8 mouse cellular contexts compared by ENCODE assay signal in the genomic region with DNA sequence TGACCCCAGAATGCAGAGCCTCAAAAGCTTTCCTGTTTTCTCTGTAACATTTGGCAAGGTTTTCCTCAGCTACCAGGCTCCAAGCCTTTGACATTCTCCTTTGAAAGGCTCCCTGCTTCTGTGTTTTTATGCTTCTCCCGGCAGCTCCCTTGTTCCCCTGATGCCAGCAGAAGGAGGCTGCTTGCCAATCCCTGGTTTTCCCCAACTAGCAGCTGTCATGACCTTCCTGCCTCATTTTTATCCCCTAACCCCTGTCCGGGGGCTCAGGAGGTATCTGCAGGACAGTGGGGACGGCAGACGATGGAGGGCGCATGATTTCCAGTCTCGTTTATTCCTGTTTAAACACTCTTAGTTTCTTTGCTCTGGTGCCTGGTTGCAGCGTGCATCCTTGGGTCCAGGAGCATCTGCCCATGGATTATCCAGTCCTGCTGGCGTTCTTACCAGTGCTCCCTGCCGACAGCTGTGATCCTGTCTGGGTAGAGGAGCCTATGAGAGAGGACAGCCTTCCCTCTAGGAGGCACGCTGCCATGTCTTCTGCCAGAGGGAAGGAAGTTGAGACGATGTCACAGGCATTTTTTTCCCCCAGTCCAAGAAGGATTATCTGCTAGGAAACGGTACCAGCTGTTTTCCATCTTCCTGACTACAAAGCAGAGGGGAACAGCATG.
DNase-seq lines count a peak whose midpoint lies in the region; ATAC-seq and TF ChIP-seq lines count a peak whose summit lies in the region.

No protein-coding gene starts in this region.

- H3K4me2 ChIP-seq in CH12.LX (ENCODE audit: insufficient read depth, low read depth, poor library complexity, severe bottlenecking): 0 out of 2 replicates have a peak overlapping the region, but pooled peaks have one; percentile 4
- peak overlapping the region; percentile 31 for H3K4me2 ChIP-seq in intestine, embryonic 16.5 days (ENCODE audit: low read depth, low read length)

- peaks cover 0 to 37% of the 10 kb centered on the region in 2 experiments; a peak in 2 of 4 replicates for H3K4me1 ChIP-seq in CH12.LX (ENCODE audit: control insufficient read depth in 1 of 2, insufficient read depth in 2 of 2)
- peaks cover 17% of the 10 kb centered on the region; the same call in 1 of the 2 replicates for H3K4me1 ChIP-seq in intestine, embryonic 16.5 days (ENCODE audit: control insufficient read depth, insufficient read depth, low read length)

- no peak overlapping the region for H3K9ac ChIP-seq in CH12.LX (ENCODE audit: insufficient read depth, low read depth)
- H3K9ac ChIP-seq in intestine, embryonic 16.5 days (ENCODE audit: low read depth, low read length): peak overlapping the region; percentile 53

- H3K27me3 ChIP-seq in CH12.LX (replicated peaks): no peaks in the 10 kb centered on the region
- no peaks in the 10 kb centered on the region for H3K27me3 ChIP-seq in intestine, embryonic 16.5 days (replicated peaks; ENCODE audit: control insufficient read depth, insufficient read depth, low read length)

- WGBS in intestine, embryonic 16.5 days: 21% methylated on average over 12 of the region's 12 CpGs

- no peak for TF ChIP-seq RAD21 in CH12.LX (IDR thresholded peaks at IDR 0.05; ENCODE audit: low read depth, low read length)

- no peaks in the 10 kb centered on the region for H3K79me2 ChIP-seq in CH12.LX (replicated peaks; ENCODE audit: control insufficient read depth, extremely low read depth, insufficient read depth, poor library complexity, severe bottlenecking)

- H3K36me3 ChIP-seq in CH12.LX (replicated peaks in 1 of 2; ENCODE audit: control insufficient read depth in 1 of 2, insufficient read depth in 1 of 2, low read length in 1 of 2): no peaks in the 10 kb centered on the region
- no peaks in the 10 kb centered on the region for H3K36me3 ChIP-seq in intestine, embryonic 16.5 days (ENCODE audit: control insufficient read depth, insufficient read depth, low read length)

- no peak for TF ChIP-seq POLR2A in CH12.LX (IDR thresholded peaks at IDR 0.05; ENCODE audit: low read depth, low read length)

- TF ChIP-seq CTCF in CH12.LX (conservative IDR thresholded peaks at IDR 0.05 in 1 of 2, IDR thresholded peaks at IDR 0.05 in 1 of 2; ENCODE audit: low read depth in 2 of 2, low read length in 2 of 2): no peak

- peak; percentile 50; the same call in 1 of the 2 replicates for ATAC-seq in intestine, embryonic 16.5 days

- H3K9me3 ChIP-seq in CH12.LX (replicated peaks; ENCODE audit: low read length): no peaks in the 10 kb centered on the region
- no peaks in the 10 kb centered on the region for H3K9me3 ChIP-seq in intestine, embryonic 16.5 days (ENCODE audit: control insufficient read depth, low read length)

- TF ChIP-seq EP300 in CH12.LX (IDR thresholded peaks at IDR 0.05; ENCODE audit: low read length): no peak

- DNase-seq in CH12.LX (ENCODE audit: extremely low read depth): no peak
- peak; percentile 35 for DNase-seq in embryo, embryonic 9.5 days (ENCODE audit: extremely low spot score)
- peak; percentile 49 to 80 for DNase-seq in gastrocnemius, postnatal 4 days (ENCODE audit: low spot score in 2 of 2)
- DNase-seq in left cerebral cortex, adult 8-10 months (ENCODE audit: low spot score in 2 of 2): peak; percentile 54 to 55
- DNase-seq in lung, postnatal 36 days: peak; percentile 79
- DNase-seq in right cerebral cortex, postnatal 25 days: peak; percentile 62
- DNase-seq in T-cell, adult 2 months (ENCODE audit: low spot score): no peak

- in situ Hi-C loops in CH12.LX (cut with MboI; ENCODE audit: low pct_ligation_motif_present, low pct_unique_long_range_greater_than_20kb, low sequenced_read_pairs): no loop called here

- dilution Hi-C loops in CH12.LX (cut with MboI; ENCODE audit: extremely low pct_ligation_motif_present, extremely low pct_unique_long_range_greater_than_20kb, low sequenced_read_pairs): no loop called here

- no peak overlapping the region for H3K4me3 ChIP-seq in CH12.LX (replicated peaks in 1 of 3; ENCODE audit: low read depth in 2 of 3, low read length in 2 of 3, poor library complexity in 1 of 3)
- H3K4me3 ChIP-seq in intestine, embryonic 16.5 days (ENCODE audit: low read length): no peak overlapping the region

- no peak overlapping the region for H3K27ac ChIP-seq in CH12.LX (ENCODE audit: insufficient read depth, low read depth)
- H3K27ac ChIP-seq in intestine, embryonic 16.5 days (ENCODE audit: low read length): peak overlapping the region; percentile 83

TF ChIP-seq in CH12.LX, 34 proteins besides CTCF, POLR2A, EP300 and RAD21:
- TF ChIP-seq ETS1 (conservative IDR thresholded peaks at IDR 0.05; ENCODE audit: low read depth, low read length): no peak
- no peak for TF ChIP-seq JUN (IDR thresholded peaks at IDR 0.05; ENCODE audit: insufficient read depth, low read depth, low read length)
- TF ChIP-seq ELF1 (IDR thresholded peaks at IDR 0.05; ENCODE audit: low read depth, low read length): no peak
TF ChIP-seq in CH12.LX: peak in this region for 0.

Comparison
In these comparisons a context has a peak if more than half of its experiments do, and no peak if none do; other contexts are left out.
1. DNase-seq: peak in embryo, embryonic 9.5 days (single experiment), gastrocnemius, postnatal 4 days (2 of 2), left cerebral cortex, adult 8-10 months (2 of 2), lung, postnatal 36 days (single experiment) and right cerebral cortex, postnatal 25 days (single experiment); none in CH12.LX (single experiment) and T-cell, adult 2 months (single experiment).